Mouse (Mus musculus) mouse embryonic stem cell (cell line): Measurements from ENCODE around the gene Mvd.

ENCODE experiments used
- in situ Hi-C, 2 experiments: fragments of 300-500 bp; cut with MboI; formaldehyde crosslinking; loops; 1 replicate in 1 of 2; 3 replicates in 1 of 2; pipeline ENCODE4 v1.14.3; 2019 to 2020; ENCODE audit warnings: low sequenced_read_pairs in 2 of 2, low pct_unique_long_range_greater_than_20kb in 1 of 2, mixed read lengths in 1 of 2; ENCODE audit not compliant: unreplicated experiment in 1 of 2

Mvd gene

DNA sequence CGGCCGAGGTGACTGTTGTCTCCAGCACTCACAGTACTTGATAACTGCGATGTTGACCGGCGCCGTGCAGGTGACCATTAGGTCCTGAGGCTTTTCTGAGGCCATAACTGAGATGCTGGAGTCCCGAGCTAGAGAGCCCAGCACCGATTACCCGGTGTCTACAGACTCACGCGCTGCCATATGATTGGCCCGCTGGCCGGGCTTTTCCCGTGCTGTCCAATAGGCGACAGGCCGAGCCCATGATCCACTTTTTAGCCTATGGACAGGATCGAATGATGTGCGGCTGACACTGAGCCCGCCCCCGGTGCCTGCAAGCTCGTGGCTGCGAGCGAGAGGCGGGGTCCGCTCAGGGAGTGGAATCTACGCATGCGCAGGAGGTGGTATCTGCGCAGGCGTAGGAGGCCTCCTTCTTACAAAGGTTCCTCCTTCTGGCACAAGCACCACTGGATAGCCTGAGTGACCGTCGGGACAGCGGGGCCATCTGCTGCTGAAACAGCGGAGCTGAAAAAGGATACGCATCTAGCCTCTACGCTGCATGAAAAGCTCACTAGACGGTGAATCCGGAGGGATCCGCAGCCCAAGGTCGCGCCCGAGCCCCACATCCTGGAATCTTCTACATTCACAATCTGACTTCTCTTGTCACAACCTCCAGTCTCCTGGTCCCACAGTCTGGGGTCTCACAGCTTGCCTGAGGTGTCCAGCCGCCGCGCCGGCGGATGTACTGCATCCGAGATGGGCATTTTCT is at the start of gene Mvd:
Gene Mvd, minus strand, starts transcription at position 161 of the 745 bp plus-strand sequence.
- in situ Hi-C loops: no loop called here

DNA sequence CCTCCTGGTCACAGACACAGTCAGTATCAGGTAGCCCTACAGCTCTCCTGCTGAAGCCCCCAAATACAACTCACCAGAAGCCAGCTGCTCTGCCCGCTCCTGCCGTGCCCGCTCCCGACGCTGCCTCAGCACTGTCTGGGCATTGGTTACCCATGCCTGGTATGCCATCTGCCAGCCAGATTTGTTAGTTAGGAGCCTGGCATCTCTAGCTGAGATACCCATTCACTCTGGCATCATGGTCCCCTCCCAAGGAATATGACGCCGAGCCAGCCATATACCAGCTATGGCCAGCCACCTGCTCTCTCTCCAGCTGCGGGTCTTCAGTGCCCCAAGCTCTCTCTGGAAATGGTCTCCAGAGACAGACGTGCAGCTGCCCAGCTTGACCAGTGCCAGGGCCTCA is 45.2 kb upstream of the Mvd start:
- in situ Hi-C loops: no loop called here

DNA sequence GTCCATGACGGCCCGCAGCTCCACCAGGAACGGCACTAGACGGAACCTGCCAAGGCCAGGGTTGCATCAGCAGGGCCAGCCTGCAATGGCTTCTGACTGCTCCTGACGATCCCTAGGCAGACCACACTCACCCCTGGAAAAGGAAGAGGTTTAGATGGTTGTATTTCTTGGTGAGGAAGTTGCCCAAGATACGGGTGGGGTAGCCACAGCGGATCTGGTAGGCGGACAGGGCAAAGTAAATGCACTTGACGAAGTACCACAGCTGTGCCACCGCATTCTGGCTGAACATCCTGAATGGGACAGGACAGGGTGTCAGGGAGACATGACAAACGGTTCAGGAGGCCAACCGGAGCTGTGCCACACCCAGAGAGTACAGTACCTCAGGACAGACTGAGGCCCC is 41.6 kb upstream of the Mvd start:
- in situ Hi-C loops: no loop called here

DNA sequence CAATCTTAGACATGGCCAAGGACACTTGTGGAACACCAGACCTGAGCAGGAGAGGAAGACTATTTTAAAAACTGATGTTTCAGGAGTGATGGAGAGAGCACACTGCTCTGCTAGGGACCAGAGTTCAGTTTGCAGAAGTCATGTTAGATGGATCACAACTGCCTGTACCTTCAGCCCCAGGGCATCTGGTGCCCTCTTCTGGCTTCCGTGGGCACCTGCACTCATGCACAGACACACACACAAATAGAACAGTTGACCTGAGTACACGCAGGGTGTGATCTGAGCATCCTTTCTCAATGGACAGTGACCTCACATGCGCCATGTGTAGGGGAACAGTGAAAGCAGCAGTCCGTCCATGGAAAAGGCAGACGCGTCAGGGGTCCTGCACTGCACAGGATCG is 40.7 kb upstream of the Mvd start:
- in situ Hi-C loops: no loop called here

DNA sequence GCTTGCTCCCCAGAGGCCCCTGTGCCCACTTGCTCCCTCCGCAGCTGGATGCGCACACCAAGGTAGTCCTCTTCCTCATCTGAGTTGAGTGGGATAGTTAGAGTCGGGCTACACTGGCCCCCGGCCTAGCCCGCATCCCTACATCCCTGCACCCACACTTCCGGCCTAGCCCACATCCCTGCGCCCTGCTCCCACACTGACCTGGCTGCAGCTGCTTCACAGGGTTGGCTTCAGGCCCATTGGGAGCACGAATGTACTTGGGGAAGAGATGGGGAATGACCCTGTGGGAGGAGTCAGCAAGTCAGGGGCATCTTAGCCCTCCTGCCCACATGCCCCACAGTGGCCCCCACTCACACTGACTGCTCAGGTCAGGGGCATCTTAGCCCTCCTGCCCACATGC is 39.2 kb upstream of the Mvd start:
- in situ Hi-C loops: no loop called here

DNA sequence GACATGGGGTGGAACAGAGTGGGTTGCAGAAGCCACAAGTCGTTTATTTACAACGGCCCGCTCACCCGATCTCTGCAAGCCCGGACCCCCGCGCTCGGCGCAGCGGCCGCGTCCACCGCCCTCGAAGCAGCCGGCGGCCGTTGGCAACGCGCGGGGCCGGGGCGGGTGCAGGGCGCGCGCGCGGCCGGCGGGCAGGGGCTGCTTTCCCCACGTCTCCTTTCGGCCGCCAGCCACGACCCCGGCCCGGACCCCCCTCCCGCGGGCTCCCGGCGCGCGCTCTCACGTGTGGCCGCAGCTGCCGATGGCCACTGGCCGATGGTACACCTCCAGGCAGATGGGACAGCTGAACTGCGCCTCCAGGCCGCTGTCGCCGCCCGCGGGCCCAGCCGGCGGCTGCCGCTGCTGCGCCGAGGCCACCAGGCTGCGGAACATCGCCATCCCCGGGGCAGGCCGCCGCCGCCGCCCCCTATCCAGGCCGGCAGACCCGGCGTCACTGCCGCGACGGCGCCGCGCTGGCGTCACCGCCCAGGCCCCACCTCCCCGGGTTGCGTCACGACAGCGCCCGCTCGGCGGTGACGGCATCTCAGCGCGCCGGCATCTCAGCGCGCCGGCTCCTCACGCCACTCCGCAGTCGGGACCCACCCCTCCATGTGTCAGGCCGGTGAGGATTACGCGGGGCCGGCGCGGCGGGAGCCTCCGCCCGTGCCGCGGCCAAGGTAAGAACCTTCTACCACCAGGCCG is 32.5 kb upstream of the Mvd start, which contains the start of the genes Rnf166 and Ctu2:
Gene Rnf166, minus strand, starts transcription at position 485 of the 741 bp plus-strand sequence.
Gene Ctu2, plus strand, starts transcription at position 564 of the 741 bp plus-strand sequence.
- in situ Hi-C loops: no loop called here

DNA sequence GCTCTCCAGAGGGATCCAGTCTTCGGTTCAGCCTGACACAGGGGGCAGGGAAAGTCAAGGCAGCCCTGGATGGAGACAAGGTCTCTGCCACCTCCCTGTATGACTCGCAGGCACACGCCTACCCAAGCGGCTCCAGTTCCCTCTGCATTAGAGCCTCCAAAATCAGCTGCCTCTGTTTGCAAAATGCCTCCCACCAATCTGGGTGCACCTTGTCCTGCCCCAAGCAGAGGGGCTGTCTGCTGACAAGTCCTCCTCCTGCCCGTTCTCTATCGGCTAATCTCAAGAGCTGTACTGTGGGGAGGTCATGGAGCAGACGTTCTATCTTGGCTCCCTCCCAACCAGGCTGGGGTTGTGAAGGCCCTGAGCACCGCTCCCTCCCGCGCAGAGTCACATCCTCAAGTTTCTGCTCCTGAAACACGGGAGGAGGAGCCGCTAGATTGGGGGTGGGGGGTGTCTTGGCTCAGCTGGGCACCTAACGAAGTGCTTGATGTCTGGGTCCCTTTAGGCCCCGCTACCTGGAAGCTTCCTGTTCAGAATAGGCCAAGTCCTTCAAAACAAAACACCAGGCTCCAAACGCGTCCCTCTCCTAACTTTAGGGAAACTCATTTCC is 31.8 kb upstream of the Mvd start:
- in situ Hi-C loops: no loop called here

DNA sequence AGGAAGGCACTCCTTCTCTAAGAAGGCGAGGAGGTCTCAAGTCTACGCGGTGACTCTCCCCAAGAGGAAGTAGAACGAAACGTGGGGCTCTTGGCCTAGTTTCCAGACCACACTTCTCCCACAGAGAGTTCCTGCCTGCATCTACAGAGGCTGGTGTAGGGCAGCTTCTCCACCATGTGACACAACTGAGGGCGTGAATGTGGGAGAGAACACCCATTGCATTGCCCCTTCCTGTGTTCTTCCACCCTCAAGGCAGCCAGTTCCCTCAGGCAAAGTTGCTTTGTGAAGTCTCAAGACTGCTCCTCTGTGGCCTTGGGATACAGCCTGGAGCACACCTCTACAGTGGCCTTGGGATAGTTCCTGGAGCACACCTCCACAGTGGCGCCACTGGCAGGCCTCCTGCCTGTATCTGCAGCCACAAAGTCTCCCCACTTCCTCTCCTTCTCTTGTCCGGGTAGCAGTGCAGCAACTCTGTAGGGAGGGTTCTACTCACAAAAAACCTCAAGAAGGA is 30.7 kb upstream of the Mvd start:
- in situ Hi-C loops: no loop called here

DNA sequence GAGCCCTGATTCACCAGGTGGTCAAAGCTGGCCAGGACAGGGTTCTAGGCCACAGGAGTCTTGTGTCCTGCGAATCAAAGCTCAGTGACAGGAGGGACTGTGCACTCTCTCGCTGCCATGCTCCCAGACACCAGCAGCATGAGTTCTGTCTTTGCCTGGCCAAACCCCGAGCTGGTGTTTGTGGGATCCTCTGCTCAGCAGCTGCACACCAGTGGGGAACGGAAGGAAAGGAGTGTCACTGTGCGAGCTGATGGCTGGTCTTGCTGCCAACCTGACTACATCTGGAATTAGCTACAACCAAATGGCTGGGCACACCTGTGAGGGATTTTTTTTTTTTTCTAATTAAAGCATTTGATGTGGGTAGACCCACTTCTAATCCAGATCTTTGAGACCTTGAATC is 27.5 kb upstream of the Mvd start:
- in situ Hi-C loops: no loop called here

DNA sequence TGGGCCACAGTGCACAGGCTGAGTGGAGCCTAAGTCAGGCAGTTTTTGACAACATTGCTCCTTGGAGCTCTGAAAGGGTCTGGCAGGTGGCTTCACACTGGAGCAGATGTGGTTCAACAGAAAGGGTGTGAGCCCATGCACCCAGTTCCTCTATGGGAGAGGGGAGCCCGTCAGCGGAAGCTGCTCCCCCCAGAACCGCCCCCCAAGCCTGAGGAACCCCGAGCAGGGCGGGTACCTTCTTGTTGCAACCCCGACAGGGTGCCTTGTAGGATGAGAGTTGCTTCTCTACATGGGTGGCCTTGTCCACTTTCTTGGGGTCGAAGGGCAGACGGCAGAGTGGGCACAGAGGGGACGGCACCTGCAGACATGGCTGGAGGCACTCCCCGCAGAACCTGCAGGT is 26.7 kb upstream of the Mvd start:
- in situ Hi-C loops: no loop called here

DNA sequence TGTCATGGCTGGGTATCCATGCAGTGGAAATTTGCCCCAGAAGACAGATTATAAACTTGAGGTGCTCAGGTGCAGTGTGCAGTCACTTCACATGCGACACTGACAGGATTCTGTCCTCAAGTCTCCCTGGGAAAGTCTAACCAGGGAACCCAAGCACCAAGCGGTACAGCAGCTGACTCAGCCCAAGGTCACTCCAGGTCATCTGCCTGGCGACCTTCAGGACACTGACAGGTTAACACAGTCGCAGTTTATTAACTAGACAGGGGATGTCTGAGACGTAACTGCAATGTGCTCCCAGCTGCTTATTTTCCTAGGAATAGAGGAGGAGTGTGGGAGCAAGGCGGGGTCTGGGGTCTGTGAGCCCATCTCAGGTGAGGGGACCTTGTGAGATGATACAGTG is 26.2 kb upstream of the Mvd start:
- in situ Hi-C loops: no loop called here

DNA sequence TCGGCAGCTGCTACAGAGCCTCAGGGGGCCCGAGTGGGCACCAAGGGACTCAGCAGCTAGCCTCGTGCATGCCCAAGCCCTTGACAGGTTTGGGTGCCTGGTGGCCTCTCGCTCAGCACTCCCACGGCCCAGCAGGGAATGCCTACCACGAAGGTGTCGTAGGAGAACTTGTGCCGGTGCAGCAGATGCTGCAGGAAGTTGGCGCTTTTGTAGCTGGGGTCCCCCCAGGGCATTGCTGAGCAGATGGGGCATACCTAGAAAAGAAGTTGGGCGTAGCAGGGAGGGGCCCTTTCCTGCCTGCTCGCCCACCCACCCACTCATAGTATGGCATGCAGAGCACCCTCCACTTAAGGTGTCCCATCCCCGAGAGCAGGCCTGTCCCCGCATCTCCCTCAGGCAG is 24.6 kb upstream of the Mvd start:
- in situ Hi-C loops: no loop called here

DNA sequence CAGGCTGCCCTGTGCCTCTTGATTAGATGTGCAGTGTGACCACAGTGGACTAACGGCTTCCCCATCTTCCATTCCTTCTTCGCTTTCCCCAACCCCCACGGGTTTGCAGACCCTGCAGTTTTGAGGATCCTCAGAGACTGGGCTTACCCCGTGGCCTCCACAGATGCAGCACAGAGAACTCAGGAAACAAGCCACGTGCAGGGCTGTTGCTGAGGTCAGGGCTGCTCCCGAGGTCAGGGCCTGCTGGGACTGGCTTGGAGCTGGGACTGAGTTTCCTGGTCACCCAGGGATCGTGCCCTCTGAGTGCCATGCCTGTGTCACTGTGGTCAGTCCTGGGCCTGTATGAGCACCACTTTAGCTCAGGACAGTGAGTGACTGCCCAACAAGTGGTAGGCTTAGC is 21.8 kb upstream of the Mvd start:
- in situ Hi-C loops: no loop called here

DNA sequence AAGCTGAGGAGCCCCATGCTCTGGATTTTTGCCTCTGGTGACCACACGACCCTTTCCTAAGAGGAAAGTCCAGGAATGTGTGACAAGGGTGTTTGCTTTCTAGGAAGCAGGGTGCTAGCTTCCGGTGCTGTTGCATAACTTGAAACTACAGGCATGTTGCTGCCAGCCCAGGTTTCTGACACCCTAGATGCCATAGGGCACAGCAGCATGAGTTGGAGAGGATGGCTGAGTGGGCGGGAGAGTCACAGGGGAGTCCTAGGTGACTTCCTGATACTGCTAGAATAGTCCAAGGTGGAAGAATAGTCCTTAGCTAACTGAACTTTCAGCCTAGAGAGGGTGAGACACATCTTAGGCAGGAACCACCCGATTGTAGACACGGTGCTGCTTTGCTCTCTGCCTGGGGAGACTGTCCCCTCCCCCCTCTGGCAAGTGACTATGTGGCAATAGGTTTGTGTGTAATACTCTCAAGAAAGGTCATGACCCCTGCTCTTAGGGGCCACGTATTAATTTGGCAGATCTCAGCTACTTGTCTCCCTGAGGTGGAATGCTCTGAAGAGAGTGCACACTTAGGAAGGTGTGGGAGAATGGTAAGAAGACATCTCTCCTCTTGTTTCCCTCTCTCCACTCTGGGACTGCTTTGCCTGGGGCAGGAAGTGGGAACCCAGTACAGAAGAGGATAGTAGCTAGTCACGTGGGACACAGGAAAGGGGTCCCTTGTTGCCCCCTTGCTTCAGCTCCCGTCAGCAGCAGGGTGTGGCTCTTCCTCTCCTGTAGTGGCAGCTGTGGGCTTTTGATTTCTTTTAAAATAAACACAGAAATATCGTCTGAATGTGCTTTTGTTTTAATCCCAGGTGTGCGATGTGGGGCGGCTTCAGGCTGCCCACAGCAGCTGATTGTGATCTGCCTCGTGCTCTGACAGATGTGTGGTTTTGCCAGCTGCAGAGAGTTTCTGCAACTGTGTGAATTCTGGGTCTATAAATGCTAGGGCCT is 20.7 kb upstream of the Mvd start:
- in situ Hi-C loops: no loop called here

DNA sequence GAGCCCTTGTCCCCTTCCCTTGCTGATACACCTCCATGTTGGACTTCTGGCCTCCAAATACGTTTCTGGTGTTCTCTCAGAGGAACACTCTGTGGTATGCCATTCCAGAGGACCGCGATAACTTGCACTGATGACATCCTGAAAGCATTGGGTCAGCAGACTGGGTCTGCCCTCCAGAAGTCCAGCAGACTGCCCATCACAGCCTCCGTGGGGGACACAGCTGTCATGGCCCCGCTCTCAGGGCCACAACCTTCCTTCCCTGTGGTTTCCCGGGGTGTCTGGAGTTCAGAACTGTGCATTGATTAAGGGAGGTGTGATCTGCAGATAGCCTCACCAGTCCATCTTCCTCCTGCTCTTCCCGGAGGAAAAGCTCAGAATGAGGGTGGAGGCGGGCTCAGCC is 19.3 kb upstream of the Mvd start:
- in situ Hi-C loops: no loop called here

DNA sequence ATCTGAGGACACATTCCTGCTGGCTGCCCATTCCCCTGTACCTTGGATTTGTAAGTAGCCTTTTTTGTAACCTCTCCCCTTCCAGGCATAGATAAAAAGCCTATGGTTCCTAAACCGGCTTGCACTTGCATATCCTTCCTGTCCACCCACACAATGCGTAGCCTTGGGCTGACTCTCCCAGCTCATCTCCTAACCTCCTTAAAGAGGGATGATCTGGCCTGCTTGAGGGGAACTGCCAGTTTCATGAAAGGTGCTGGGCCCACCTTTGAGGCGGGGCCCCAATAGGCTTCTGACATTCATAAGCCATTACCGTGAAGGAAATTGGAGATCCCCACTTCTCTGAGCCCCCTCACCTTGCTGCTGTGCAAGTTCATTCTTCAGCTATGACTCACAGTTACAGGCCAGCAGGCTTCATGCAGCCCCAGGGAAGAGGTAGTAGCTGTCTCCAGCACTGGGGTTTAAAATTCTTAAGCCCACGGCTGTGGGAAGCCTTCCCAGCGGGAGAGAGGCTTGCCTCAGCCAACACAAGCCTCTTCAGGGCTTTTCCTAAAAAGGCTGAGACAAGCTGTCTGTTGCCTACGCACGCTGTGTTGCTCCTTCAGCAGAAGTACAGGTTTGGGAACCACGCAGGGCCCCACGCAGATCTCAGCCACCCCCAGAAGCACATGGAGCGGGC is 18.4 kb upstream of the Mvd start:
- in situ Hi-C loops: no loop called here

DNA sequence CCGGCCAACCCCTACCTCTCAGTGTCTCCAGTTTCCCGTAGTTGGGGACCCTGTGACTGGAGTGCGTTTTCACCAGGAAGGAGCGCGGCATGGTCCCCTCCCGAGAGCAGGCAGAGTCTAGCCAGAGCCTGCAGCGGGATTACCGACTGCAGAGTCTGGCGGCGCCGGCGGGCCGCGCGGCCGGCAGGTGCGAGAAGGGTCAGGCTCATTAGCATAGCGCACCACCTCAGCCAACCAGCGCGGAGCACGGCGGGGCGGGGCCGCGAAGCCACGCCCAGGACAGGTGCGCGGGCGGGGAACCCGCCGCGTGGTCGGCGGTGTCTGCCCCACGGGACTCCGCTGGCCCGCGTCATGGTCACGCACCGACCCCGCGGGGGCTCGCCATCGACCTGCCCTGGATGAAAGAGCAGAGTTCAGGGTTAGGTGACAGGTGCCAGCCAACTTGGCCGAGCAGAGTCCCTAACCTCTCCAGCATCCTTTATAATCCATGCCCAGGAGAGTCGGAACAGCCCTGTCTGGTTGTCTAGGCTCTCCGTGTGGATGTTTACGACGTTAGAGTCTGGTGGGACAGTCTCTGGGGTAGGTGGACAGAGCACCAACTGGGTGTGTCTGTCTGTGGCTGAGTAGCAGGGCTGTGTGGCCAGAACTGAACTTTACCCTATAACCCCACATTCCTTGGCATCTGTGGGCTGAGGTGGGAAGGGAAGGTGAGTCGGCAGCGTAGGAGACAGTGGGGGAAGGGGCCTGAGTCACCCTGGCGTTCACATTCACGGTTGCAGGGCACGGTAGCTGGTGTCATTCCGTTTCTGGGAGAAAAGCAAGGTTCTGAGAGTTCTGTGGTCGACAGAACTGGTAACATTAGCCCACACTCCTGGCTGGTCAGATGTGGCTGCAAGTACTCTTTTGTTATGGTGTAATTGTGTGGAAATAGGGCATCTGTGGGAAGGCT is 17.6 kb upstream of the Mvd start, which contains the start of gene Snai3:
Gene Snai3, minus strand, starts transcription at position 210 of the 949 bp plus-strand sequence.
- in situ Hi-C loops: no loop called here
